Mouse (Mus musculus) telencephalon, adult 2 months (tissue): ENCODE measurements at regions not wholly inside any gene's neighbourhood (a gene's known extent, or its start where the extent isn't known, plus 50 kb on each side); places are given as distances from the start of the nearest gene placed in this dataset.
A peak's percentile ranks its signal among the peaks of the same experiment; 100 is the strongest.

Experiments
- DNase-seq: peaks from one replicate; pipeline ENCODE4 v3.0.0-alpha.2; 2011; ENCODE audit warnings: low read depth, low spot score

DNA sequence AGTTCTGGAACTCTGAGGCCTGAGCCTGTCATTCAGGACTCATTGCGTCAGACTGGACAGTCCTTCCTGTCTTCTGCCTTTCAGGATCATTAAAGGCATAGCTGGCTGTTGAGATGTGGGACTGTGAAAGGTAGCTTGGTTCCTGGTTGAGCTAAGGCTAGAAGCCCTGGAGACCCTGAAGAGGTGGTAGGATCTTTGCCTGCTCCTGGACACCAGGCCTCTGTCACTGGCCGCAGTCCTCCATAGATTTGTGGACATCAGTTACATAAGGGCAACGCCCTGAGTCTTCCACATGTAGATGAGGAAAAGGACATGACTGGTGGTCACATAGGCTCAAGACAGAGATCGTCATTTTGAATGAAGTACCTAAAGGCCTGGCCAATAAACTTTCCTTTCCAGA is 127.9 kb downstream of the Opa1 start:
- DNase-seq, result no peak

DNA sequence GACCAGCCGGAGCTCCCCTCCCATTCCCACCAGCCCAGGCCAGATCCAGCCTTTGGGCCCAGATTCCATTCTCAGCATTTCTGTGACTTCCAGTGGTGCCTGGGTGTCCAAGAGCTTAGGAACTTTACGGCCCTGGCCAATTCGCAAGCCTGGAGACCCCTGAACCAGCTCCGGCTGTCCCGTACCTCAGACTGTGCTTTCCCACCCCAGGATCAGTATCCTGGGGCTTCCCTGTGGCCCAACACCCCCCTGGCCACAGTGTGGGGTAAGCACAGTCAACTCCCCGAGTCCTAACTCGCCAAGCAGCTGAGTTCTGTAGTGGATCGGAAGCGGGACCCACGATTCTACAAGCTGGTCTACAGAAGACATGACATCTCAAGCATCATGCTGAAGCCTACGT is 128.5 kb downstream of the Opa1 start:
- DNase-seq, result no peak

DNA sequence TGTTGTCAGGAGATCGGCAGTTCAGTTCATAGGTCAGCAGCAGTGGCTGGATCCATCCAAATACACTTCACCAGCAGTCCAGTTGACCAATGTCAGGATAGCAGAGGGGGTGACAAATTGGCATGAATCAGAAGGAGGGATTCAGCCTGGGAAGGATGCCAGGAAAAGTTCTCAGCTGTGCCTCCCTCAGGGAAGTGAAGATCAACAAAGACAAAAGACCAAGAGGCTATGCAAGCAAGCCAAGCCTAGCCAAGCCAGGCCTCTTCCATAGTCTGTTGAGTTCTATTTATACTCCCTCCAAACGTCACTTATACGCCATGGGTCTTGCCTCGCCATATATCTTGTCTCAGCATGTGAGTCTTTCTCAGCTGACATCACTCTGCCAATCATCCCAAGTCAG is 129.9 kb downstream of the Opa1 start:
- no peak for DNase-seq

DNA sequence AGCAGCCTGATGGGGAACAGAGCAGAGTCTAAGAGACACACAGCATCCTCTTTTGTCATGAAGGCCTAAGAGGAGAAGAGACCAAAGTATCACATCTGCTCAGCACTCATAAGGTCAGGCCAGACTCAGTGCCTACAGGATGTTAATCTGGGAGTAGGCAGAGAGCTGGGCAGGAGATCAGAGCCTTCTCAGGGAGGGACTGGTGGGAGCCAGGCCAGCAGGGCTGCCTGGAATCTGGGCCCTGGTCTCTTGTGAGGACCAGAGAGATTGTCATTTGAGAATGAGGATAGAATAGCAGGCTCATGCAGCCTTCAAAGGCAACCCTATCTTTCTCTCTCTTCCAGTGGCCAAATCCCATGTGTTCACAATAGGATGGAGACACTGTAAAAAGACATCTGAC is 132.3 kb downstream of the Opa1 start:
- no peak for DNase-seq

DNA sequence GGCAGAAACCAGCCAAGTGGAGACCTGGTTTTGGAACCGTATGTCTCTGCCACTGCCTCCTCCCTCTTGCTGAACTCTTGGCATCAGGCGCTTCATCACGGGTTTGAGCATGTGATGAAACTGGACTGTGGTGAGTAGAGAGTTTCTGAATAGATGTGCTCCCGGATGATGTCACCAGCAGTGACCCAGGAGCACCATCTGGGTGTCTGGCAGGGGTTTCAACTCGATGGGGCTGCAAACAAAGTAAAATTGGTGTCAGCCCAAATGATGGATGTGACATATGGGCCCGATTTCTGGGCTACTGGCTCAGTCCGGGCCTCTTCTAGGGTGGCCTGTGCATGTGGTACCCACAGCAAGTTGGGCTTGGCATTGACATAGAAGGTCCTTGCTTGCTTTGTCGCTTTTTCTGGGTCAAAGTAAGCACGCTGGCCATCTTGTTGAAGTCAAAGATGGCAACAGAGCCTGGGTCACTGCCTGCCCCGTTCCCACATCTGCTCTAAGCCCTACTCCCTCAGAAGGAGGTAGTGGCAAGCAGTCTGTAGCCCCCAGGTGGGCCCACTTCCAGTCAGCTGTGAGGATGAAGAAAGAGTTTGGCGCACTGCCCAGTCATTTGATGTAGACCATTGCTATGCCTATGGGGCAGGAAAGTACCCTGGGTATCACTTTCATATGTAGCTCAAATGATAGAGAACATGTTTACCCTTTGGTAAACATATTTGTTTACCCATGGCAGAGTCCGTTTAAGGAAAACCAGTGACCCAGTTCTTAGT is 133.0 kb downstream of the Opa1 start:
- no peak for DNase-seq

DNA sequence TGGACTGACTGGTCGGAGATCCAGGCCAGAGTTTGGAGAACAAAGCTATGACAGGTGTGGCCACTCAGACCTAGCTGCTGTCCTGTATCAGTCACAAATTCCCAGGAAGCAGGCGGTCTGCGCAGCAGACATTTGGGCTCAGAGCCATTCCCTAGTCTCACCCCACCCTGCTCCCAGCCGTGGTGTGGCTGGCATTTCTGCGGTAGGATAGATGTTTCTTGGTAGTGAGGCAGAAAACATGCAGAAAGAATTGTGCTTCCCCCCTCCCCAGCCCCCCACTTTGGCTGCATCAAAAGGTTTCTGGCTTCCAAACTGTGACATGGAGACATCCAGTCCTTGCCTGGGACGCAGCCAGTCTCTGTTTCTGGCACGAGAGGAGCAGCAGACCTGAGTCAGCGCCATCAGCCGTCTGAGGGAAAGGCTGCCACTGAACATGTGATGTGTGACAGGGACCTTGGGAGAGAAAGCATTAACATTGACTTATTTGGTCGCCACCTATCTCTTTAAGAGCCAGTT is 135.5 kb downstream of the Opa1 start:
- DNase-seq, result no peak

DNA sequence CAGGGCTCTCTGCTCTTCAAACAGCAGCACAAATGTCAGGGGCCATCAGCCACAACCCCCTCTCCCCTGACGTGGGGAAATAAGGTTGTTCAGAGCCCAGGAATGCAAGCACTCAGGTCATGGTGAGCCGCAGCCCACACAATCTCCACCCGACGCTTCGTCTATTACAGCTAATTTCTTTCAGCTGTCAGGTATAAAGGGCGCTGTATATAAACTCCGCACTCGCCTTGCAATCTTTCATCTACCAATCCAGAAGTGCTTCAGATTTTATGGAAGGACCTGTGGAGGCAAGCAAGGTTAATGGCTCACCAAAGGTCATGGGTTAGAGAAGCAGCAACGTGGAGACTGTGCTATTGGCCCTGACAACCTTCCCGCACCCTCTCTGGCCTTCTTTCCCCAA is 139.8 kb downstream of the Opa1 start:
- no peak for DNase-seq

DNA sequence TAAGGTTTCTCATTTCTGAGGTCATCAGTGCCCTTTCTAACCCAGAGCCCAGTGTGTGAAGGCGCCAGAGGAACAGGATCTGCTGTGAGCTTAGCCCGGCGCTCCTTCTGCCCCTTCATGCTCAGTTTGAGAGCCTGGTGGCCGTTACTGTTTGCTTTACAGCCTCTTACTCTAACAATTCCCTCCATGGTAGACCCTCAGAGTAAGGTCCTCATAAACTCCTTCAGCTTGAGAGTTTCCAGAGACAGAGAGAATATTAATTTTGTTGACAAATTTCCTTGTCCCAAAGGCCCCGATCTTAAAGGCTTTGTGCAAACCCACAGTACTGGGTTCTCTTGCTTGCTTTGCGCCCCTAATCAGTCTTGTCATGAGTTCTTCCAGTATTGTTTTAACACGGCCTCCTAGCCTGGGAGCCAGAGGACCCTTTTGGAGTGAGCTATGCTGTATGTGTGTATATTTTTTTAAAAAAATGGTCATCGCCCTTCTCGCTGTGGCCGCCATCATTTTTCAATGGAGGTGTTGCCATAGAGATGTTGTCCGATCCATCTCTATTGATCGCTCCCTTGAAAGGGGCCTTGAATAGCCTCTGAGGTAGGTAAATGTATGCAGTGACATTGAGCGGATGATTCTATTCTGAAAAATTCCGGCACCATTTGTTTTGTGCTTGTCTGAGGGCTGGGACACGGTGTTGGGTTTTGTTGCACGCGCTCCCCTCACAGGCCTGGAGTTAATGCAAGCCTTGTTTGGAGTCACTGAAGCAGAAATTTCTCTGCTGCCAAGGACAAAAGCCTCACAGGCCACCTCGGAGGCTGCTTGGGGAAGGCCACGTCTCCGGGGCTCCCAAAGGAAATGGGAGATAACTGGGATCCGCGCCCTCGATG is 140.7 kb downstream of the Opa1 start:
- no peak for DNase-seq

DNA sequence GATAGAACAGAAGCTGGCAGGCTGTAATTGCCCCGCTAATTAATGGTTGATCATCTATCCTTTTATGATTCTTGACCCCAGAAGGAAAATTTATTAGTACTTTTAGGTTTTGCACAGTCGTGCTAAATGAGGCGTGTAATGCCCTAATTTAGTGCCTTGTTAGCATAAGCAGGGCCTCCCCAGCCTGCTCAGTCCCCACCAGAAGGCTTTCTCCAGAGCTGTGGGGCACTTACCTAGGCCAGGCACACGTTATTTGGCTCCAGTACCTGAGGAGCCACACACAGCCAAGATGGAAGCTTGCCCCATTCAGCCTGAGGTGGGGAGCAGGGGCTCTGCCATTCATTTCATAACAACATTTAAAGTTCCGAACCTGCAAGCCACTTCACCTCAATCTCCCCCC is 146.0 kb downstream of the Opa1 start:
- DNase-seq, result no peak

DNA sequence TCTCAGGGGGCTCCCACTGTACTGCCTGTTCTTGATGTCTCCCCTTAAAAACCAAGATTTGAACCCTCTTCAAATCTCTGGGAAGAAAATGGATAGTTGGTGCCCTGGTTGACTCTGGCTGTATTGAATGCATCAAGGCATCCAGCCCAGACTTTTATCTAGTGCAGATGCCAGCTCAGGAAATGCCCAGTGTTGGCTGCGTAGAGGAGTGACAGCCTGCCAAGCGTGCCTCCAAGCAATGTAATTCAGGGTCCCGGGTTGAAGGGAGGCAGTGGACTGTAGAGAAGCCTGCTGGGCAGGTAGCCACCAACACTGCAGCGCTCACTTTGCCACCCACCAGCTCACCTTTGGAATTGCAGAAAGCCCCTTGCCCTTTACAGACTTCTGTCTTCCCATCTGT is 146.4 kb downstream of the Opa1 start:
- DNase-seq, result no peak

DNA sequence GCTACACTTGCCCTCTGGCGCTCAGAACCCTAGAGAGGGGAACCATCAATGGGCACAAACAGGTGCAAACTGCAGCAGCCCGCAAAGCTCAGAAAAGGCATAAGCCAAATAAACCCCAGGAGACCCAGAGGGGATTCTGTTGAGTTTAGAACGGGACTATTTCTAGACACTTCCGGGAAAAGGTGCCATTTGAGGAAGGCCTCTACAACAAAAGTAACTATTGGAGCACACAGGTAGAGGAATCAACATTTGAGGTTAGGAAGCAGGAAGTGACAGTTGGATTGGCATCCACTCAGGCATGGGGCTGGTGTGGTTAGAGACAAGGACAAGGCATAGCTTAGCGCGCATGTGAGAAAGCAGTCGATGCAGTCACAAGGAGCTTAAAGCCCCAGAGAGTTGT is 148.3 kb downstream of the Opa1 start:
- no peak for DNase-seq

DNA sequence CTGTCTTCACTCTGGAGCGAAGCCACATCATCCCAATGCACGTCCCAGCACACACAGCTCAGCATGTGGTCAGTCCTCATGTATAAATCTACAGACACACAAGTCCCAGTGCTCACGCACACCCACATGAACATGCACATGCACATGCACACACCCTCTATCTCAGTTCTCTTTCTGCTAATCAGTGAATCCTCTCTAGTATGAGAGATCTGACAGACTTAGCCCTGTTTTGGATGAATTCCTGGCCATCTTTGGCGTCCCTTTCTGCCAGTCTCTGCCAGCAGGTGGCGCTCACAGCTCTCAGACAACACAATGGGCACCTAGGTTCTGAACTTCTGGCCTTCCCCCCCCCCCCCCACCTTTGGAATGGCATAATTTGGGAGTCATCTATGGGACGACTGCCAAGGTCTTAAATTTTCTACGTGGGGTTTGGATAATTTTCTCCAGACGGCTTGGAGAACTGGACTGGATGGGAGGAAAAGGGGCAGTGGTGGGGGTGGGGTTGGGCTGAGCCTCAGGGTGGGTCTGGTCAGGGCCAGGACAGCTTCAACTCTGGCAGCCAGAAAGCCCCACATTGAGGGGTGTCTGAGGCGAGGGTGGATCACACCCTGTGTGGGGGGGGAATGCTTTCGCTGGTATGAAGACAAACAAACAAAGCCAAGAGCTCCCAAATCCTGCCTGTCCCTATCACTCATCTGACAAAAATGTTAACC is 149.8 kb downstream of the Opa1 start:
- DNase-seq, result no peak

DNA sequence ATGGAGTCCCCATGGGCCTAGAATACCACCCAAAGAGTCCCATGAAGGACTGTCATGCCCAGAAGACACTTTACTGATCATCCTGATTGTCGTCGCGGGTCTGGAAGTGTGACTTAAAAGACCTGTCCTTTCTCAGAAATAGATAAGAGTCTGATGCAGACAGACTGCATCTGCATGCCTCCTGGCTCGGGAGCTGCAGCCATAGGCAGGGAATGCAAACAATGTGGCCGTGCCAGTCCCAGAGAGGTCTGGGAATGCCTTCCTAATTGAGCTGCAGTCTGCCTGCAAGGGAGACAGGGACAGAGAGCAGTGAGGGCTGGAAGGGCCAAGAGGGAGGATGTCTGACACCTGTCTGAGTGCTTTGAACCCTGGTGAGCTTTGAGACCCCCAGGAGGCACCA is 150.9 kb downstream of the Opa1 start:
- DNase-seq, result no peak

DNA sequence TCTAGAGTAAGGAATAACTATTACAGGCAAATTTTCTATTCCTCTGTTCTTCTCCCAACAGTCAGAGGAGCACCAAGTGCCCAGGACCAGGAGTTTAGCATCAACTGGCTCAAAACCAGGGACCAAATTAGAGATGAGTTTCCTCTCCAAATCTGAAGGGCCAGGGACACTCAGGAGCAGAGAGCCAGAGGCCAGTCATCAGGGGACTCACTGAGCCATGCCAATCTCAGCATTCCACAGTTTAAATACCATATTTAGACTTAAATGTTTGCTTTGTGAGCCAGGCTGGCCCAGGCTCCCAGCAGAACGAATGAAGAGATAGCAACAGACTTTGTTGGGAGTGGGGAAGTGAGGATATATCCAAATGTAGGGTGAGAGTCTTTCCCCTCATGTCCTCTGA is 153.8 kb downstream of the Opa1 start:
- no peak for DNase-seq

DNA sequence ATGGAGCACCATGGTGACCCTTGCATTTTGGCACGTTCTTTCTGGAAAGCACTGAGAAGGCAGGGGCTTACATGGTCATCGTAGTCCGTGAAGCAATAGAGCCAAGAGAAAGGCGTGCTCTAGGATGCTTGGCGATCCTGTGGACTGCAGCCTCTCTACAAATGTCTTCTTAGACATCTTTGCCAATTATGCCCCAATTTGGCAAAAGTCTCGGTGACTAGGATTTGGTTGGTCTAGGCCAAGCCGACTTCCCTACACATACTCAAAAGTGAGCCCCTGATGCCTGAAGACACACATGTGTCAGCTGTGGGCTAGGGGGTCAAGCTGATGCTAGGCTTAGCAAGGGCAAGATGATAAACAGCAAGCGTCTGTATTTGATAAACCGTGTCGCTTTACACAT is 154.7 kb downstream of the Opa1 start:
- no peak for DNase-seq

DNA sequence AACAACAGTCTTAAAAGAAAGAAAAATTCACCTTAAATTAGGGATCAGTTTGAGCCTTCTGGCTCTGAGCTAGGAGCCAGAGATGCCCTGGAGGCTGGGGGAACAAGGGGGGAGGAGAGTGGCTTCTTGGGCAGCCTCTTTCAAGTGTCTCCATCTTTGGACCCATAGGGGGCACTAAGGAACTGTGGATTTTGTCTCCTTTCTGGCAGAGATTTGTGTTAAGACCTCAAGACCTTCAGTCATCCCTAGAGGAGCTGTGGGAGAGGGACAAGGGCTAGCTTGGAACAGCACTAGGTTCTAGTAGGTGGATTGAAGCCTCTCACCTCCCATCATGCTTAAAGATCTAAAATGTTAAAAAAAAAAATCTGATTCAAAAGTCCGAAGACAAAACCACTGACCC is 155.2 kb downstream of the Opa1 start:
- DNase-seq, result peak; percentile 52

DNA sequence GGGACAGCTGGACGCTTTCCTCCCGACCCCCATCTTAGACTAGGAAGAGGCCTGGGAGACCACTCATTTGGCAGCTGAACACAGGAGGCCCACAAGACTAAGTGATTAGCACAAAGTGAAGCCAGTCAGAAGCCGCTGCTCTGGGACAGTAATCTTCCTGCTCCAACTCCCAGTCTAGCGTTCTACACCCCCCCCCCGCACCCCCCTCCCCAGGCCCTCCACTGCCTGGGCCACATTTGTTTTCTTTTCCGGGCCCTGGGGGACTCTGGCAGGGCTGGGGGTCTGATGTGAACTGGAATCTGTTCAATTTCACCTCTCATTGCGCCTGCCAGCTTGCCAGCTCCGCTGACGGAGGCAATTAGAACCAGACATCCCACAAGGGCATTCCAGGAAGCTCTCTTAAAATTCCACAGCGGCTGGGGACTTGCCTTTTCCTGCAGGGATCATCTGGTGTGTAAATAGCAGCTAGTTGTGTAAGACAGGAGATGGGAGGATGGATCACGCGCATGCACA is 155.7 kb downstream of the Opa1 start:
- no peak for DNase-seq

DNA sequence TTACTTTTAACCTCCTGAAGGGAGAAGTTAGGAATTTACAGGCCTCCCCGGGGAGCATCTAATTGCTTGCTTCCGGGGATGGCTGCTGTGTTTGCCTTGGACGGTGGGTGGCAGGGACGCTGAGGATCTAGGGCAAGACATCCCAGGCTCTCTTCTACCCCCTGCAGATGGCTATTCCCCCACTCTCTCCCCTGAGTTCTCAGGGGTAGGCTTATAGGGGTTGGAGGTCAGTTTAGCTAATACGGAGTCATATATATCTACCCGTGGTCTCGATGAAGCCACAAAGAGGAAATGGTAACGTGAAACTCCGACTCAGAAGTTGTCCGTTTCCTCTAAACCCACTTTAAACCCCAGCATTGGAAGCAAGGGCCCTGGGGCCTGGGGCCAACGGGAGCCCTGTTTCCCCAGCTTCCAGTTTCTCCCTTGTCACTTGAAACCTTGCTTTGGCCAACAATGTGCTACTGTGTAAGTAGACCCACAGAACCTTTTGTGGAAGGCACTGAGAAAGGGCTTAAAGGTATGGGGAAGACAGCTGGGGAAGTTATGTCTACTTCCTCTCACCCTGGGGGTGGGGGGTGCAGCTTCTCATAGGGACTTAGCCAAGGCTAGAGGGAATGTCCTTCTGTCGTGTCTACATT is 156.4 kb downstream of the Opa1 start:
- no peak for DNase-seq

DNA sequence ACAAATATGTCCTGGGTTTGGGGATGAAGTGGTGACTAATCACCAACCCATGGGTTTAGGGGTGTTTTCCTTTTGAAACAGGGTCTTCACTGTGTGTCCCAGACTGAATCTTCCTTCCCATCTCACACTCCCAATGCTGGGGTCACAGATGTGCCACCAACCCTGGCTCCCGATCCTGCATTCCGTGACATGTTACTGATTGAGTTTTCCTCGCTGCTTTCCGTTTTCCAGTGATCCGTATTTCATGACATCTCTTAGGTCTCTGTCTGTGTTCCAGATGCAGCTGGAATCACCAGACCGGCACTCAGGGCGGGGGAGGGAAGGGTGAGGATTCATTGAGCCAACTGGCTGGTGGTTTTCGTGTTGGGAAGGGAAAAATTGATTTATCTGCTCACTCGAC is 157.1 kb downstream of the Opa1 start:
- DNase-seq, result no peak

DNA sequence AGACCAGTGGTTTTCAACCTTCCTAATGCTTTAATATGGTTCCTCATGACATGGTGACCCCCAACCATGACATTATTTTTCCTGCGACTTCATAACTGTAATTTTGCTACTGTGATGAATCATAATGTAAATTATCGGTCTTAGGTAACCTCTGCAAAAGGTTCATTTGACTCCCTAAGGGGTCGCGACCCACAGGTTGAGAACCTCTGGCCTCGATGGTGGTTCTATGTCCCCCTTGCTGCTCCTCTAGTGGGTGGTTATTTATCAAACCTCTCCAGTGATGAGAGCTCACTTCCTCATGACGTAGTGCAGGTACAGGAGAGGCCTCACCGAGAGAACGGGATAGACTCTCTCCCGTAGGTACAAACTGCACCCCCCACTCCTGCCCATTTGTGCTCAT is 158.9 kb downstream of the Opa1 start:
- no peak for DNase-seq

DNA sequence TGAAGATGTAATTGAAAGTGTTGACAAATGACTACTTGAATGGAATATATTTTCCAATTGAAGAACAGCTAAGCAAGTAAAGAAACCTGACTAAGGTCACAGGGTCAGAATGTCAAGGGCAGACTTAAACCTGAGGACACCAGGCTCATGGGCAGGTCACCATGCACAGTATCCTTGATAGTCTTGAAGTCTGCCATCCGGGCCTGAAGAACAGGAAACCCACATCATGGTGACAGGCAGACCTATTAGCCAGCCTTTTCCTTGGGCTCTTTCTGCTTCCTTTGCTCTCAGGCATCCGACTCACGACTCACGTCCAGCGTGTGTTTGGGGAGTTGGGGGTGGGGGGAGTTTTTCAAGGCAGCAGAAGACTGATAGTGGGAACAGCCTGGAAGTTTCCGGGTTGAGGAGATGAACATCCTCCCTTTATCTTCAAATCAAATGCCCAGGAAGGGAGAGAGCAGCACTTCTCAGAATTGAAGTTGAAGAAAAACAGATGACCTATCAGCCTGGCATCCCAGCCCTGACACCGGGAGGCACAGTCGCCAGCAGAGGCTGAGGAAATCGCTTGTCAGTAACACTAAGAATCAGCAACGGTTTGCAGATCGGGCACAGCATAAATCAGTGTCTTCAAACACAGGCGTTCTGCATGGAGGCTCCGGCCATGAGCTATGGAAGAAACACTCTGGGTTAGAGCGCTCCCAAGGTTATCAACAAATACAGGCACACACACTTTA is 163.5 kb downstream of the Opa1 start:
- no peak for DNase-seq
